Mouse (Mus musculus) myocyte (in vitro differentiated cells): Measurements from ENCODE around the gene Osbpl2. TPM values are rescaled to one million over a fixed set of nuclear protein-coding genes. Genes with fewer than 3 reads are reported as not detected.
A peak's percentile ranks its signal among the peaks of the same experiment; 100 is the strongest.

ENCODE experiments used
- H3K27me3 ChIP-seq: one replicate; pipeline ENCODE4 v1.6.1; 2011; ENCODE audit not compliant: control insufficient read depth, insufficient read depth, insufficient read length
- H3K36me3 ChIP-seq: one replicate; pipeline ENCODE4 v1.6.1; 2011; ENCODE audit not compliant: control insufficient read depth, insufficient read depth
- H3K4me2 ChIP-seq: one replicate; pipeline ENCODE4 v1.6.1; 2011; ENCODE audit warnings: low read depth, control low read depth
- H3K4me3 ChIP-seq: one replicate; pipeline ENCODE4 v1.5.1; 2011; ENCODE audit warnings: mild to moderate bottlenecking, control low read depth, moderate library complexity
- H3K79me2 ChIP-seq: one replicate; pipeline ENCODE4 v1.6.1; 2011; ENCODE audit not compliant: control insufficient read depth, insufficient read depth
- H3ac ChIP-seq: one replicate; pipeline ENCODE4 v1.6.1; 2011; ENCODE audit not compliant: control insufficient read depth, insufficient read length
- CEBPB ChIP-seq: IDR thresholded peaks from 2 replicates; pipeline ENCODE4 v1.6.1; 2011; ENCODE audit warnings: mild to moderate bottlenecking, moderate library complexity; ENCODE audit not compliant: poor library complexity, insufficient read depth, severe bottlenecking
- E2F4 ChIP-seq: IDR thresholded peaks from one replicate; pipeline ENCODE4 v1.6.1; 2011; ENCODE audit warnings: mild to moderate bottlenecking, control low read depth, moderate library complexity; ENCODE audit not compliant: insufficient read depth
- MAX ChIP-seq: IDR thresholded peaks from one replicate; pipeline ENCODE4 v1.6.1; 2011; ENCODE audit warnings: low read depth, mild to moderate bottlenecking, control low read depth
- MYOD1 ChIP-seq, 3 experiments: IDR thresholded peaks; one replicate each; pipeline ENCODE4 v1.6.1; 2011; ENCODE audit warnings: control low read depth in 2 of 3, low read depth in 2 of 3, mild to moderate bottlenecking in 2 of 3, moderate library complexity in 1 of 3; ENCODE audit not compliant: insufficient read length in 2 of 3, control insufficient read depth in 1 of 3
- MYOG ChIP-seq, 3 experiments: IDR thresholded peaks; one replicate each; pipeline ENCODE4 v1.6.1; 2011; ENCODE audit warnings: control low read depth in 2 of 3, low read depth in 2 of 3, mild to moderate bottlenecking in 2 of 3; ENCODE audit not compliant: insufficient read length in 2 of 3, control insufficient read depth in 1 of 3, insufficient read depth in 1 of 3
- POLR2A ChIP-seq: IDR thresholded peaks from one replicate; pipeline ENCODE4 v1.6.1; 2011; ENCODE audit warnings: low read depth, mild to moderate bottlenecking, control low read depth, moderate library complexity; ENCODE audit not compliant: insufficient read length
- POLR2AphosphoS2 ChIP-seq: IDR thresholded peaks from one replicate; pipeline ENCODE4 v1.6.1; 2011; ENCODE audit warnings: low read depth, control low read depth; ENCODE audit not compliant: insufficient read length
- REST ChIP-seq: IDR thresholded peaks from one replicate; pipeline ENCODE4 v1.6.1; 2011; ENCODE audit warnings: mild to moderate bottlenecking, control low read depth, moderate library complexity; ENCODE audit not compliant: insufficient read depth, insufficient read length
- SRF ChIP-seq: IDR thresholded peaks from one replicate; pipeline ENCODE4 v1.6.1; 2011; ENCODE audit warnings: low read depth; ENCODE audit not compliant: control insufficient read depth, insufficient read length
- TCF12 ChIP-seq: IDR thresholded peaks from one replicate; pipeline ENCODE4 v1.6.1; 2011; ENCODE audit warnings: mild to moderate bottlenecking, control low read depth; ENCODE audit not compliant: poor library complexity, insufficient read depth, severe bottlenecking
- TCF3 ChIP-seq: IDR thresholded peaks from one replicate; pipeline ENCODE4 v1.6.1; 2011; ENCODE audit warnings: low read depth, control low read depth; ENCODE audit not compliant: insufficient read length
- USF1 ChIP-seq: IDR thresholded peaks from one replicate; pipeline ENCODE4 v1.6.1; 2011; ENCODE audit warnings: low read depth, mild to moderate bottlenecking, control low read depth, moderate library complexity
- polyA plus RNA-seq: library from polyadenylated mRNA; unstranded; fragments of >200 nt; fragmentation: generic; extraction: Trizol; gene quantifications from one replicate; pipeline ENCODE4 v1.2.1, GENCODE M21; 2012; ENCODE audit warnings: missing spikeins

The Osbpl2 gene
- polyA plus RNA-seq, 1 experiment = 34.8 TPM

- no peaks in the 10 kb centered on the region for H3K36me3 ChIP-seq
- H3K4me2 ChIP-seq = no peak overlapping the region
- no peak for TF ChIP-seq TCF3
- no peak for TF ChIP-seq TCF12
- no peak for TF ChIP-seq SRF
- no peak for TF ChIP-seq MYOG (IDR thresholded peaks at IDR 0.05; ENCODE audit: control insufficient read depth in 1 of 3, insufficient read depth in 1 of 3, insufficient read length in 2 of 3, low read depth in 2 of 3)
- no peak for TF ChIP-seq POLR2A
- TF ChIP-seq REST = no peak
- TF ChIP-seq E2F4 = no peak
- no peak for TF ChIP-seq MYOD1 (IDR thresholded peaks at IDR 0.05; ENCODE audit: control insufficient read depth in 1 of 3, insufficient read length in 2 of 3, low read depth in 2 of 3)
- TF ChIP-seq USF1 = no peak
- no peak for TF ChIP-seq MAX
- TF ChIP-seq POLR2AphosphoS2 = no peak
- TF ChIP-seq CEBPB = no peak
- no peak overlapping the region for H3ac ChIP-seq
- peaks cover 74% of the 10 kb centered on the region for H3K27me3 ChIP-seq
- H3K79me2 ChIP-seq = no peaks in the 10 kb centered on the region
- H3K4me3 ChIP-seq = no peak overlapping the region
Observed at GRCm38 (mm10) chr2:180097585-180097984, 21.5 kb upstream of the Osbpl2 start.

GRCm38 (mm10) chr2:180098167-180098566, 20.9 kb upstream of the Osbpl2 start:
- Histone ChIP-seq H3K4me2 (no peak overlapping the region), H3K4me3 (no peak overlapping the region), H3ac (no peak overlapping the region), H3K27me3 (peaks cover 80% of the 10 kb centered on the region), H3K79me2 (no peaks in the 10 kb centered on the region), H3K36me3 (no peaks in the 10 kb centered on the region)
- no peak for TF ChIP-seq REST
- TF ChIP-seq POLR2AphosphoS2 = no peak
- no peak for TF ChIP-seq TCF12
- no peak for TF ChIP-seq SRF

GRCm38 (mm10) chr2:180099529-180099928, 19.6 kb upstream of the Osbpl2 start:
- Histone ChIP-seq H3K4me2 (peak overlapping the region; percentile 48), H3K27me3 (peaks cover 91% of the 10 kb centered on the region), H3ac (no peak overlapping the region), H3K36me3 (no peaks in the 10 kb centered on the region), H3K4me3 (no peak overlapping the region), H3K79me2 (no peaks in the 10 kb centered on the region)
- no peak for TF ChIP-seq USF1
- TF ChIP-seq SRF = no peak
- peak; percentile 6 to 91 (median 79) for TF ChIP-seq MYOG (IDR thresholded peaks at IDR 0.05; ENCODE audit: control insufficient read depth in 1 of 3, insufficient read depth in 1 of 3, insufficient read length in 2 of 3, low read depth in 2 of 3)
- peak in 2 of 3 experiments; percentile 62 to 90 for TF ChIP-seq MYOD1 (IDR thresholded peaks at IDR 0.05; ENCODE audit: control insufficient read depth in 1 of 3, insufficient read length in 2 of 3, low read depth in 2 of 3)
- no peak for TF ChIP-seq CEBPB

GRCm38 (mm10) chr2:180103151-180103977, 15.7 kb upstream of the Osbpl2 start:
- TF ChIP-seq MYOD1 (IDR thresholded peaks at IDR 0.05; ENCODE audit: control insufficient read depth in 1 of 3, insufficient read length in 2 of 3, low read depth in 2 of 3) (peak in 2 of 3 experiments; percentile 21 to 63), POLR2A (no peak), MYOG (IDR thresholded peaks at IDR 0.05; ENCODE audit: control insufficient read depth in 1 of 3, insufficient read depth in 1 of 3, insufficient read length in 2 of 3, low read depth in 2 of 3) (peak in 2 of 3 experiments; percentile 8 to 59)
- Histone ChIP-seq H3K4me2 (peak overlapping the region; percentile 18), H3K36me3 (no peaks in the 10 kb centered on the region), H3ac (no peak overlapping the region), H3K27me3 (peaks cover 75% of the 10 kb centered on the region), H3K4me3 (no peak overlapping the region), H3K79me2 (no peaks in the 10 kb centered on the region)

GRCm38 (mm10) chr2:180103978-180104658, 15.0 kb upstream of the Osbpl2 start, which contains the start of gene Hrh3:
Hrh3 (minus strand) TSS chr2:180104488.
- Histone ChIP-seq H3K36me3 (no peaks in the 10 kb centered on the region), H3K27me3 (peaks cover 73% of the 10 kb centered on the region), H3K4me3 (no peak within 1 kb of the TSS), H3ac (no peak within 1 kb of the TSS), H3K4me2 (peak within 1 kb of the TSS; percentile 55), H3K79me2 (no peaks in the 10 kb centered on the region)
- peak; percentile 89 for TF ChIP-seq REST
- peak in 1 of 3 experiments; percentile 28 for TF ChIP-seq MYOG (IDR thresholded peaks at IDR 0.05; ENCODE audit: control insufficient read depth in 1 of 3, insufficient read depth in 1 of 3, insufficient read length in 2 of 3, low read depth in 2 of 3)
- TF ChIP-seq POLR2AphosphoS2 = no peak
- TF ChIP-seq TCF3 = no peak
- peak in 1 of 3 experiments; percentile 42 for TF ChIP-seq MYOD1 (IDR thresholded peaks at IDR 0.05; ENCODE audit: control insufficient read depth in 1 of 3, insufficient read length in 2 of 3, low read depth in 2 of 3)
- no peak for TF ChIP-seq E2F4
- TF ChIP-seq POLR2A = no peak
- TF ChIP-seq TCF12 = no peak
- no peak for TF ChIP-seq MAX
- no peak for TF ChIP-seq USF1
- peak; percentile 8 for TF ChIP-seq SRF
- TF ChIP-seq CEBPB = no peak
